Mouse (Mus musculus): ENCODE data around the gene Prdx1.

- TF ChIP-seq POLR2A (IDR thresholded peaks at IDR 0.05; ENCODE audit: borderline replicate concordance, control insufficient read depth, low read depth, low read length) (no peak), CTCF (IDR thresholded peaks at IDR 0.05; ENCODE audit: control insufficient read depth, insufficient read depth, low read length) (no peak)
These were observed 43.3 kb upstream of the Prdx1 start for GRCm38 (mm10) chr4:116642071-116642470.

Data from bone marrow, adult 2 months (tissue).